Mouse (Mus musculus): ENCODE measurements around the gene Mettl7a3.
"Not testable (repeated sequence)": the region's sequence is repeated elsewhere in the genome, so short reads cannot be mapped to it uniquely, and the experiment has no call there.

Mettl7a3 gene

DNA sequence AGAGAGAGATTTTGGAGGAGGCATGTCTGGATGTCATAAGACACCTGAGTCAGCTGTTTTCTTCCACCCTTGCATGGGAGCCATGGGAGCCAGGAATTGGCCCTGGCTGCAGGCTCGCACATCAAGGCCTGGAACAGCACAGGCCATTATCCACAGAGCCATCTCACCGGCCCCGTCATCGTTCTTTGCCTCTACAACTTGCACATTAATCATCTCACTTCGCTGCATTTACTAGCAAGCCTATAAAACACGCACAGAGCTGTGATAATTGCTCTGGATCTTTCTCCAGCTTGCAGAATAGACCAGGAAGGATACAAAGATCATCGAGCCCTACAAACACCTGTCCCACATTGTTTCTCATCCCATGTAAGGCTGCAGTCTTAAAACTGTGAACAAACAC, 4.0 kb upstream of the Mettl7a3 start:
- no peak for DNase-seq

DNA sequence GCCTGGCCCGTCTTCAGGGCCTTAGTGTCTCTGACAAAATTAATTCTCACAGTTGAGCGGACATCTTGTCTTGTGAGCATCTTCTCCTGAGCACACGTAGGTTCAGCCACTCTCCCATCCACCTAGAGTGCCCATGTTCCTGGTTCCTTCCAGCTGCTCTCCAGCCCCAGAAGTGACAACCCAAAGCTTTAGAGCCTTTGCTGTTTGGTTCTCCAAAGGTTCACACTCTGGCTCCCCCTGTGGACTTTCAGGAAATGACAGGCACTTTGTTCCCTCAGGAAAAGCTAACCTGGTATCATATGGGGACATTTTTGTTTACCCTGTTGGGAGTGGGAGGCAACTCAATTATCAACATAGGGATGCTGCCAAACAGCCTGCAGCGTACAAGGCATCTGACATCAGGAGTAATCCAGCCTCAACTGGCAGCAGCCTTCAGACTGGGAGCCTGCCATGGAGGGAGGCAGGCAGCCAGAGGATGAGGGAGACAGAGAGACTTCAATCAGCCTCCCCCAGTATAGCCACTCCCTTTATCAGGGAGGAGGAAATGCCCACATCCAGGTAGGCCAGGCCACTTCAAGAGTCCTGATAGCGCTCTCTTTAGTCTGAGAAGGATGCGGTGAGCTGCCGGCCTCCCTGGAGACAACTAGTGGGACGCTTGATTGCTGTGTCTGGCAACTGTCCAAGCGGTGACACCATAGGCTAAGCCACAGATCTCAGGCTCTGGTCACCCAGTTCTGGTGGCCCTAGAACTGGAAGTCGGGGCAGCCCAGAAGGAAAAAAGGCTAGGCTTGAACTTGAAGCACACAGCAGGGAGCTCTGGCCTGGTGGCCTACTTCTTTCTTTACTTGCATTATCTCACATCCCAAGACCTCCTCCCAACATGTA, 2.4 kb upstream of the Mettl7a3 start:
- not testable (repeated sequence) for DNase-seq

DNA sequence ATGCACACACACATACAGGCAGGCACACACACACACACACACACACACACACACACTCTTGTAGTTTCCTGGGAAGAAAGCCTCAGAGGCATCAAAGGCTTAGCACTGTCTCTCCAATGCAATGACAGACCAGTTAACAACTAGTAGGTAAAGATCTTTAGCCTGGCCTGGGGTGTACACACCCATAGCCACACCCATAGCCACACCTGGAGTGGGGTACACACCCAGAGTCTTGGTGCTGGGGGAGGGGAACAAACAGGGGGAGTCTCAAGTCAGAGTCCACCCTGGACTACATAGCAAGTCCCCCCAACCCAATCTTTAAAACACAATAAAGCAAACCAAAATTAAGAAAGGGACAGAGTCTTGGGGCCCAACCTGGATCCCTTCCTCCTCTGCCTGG, 2.6 kb downstream of the Mettl7a3 start:
- not testable (repeated sequence) for DNase-seq

DNA sequence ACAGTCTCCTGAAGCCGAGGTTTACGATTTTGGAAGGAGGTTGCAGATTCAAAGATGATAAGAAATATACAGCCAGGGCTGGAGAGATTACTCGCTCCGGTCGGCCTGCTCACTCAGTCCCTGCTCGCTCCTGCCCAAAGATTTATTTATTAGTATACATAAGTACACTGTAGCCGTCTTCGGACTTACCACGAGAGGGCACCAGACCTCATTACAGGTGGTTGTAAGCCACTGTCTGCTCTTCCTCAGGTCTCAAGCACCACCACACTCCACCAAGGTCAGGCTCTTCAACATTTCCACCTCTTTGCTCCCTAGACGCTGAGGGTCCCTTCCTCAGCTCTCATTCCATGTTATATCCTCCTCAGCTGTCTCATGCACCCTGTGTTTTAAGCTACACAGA, 3.1 kb downstream of the Mettl7a3 start:
- DNase-seq, result peak; percentile 63 to 74

DNA sequence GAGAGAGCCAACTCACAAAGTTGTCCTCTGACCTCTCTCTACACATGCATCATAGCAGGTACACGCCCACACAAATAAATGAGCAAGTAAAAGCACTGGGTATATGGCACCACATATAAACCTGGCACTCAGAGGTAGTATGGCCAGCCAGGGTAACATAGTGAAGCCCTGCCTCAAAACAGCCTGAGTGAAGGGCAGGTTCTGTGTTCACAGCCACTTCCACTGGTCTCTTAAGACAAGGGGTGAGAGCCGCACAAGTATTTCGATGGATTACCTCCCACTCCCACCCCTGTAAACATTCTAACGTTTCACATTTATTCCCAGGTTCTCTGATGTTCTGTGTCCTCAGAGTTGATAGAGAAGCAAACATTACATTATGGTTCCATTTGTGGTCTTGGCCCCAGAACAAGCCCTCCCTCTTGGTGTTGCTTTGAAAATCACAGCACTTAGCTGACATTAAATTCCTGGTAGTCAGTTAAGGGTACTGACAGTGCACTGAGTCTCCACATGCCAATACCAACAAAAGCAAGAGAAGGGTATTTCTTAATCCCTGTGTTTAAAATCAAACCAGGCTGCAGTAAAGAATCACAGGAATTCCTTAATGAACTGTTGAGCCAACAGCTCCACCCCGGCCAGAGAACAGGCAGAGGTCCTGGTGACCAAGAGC, 6.7 kb downstream of the Mettl7a3 start:
- DNase-seq, result peak; percentile 22 to 44

DNA sequence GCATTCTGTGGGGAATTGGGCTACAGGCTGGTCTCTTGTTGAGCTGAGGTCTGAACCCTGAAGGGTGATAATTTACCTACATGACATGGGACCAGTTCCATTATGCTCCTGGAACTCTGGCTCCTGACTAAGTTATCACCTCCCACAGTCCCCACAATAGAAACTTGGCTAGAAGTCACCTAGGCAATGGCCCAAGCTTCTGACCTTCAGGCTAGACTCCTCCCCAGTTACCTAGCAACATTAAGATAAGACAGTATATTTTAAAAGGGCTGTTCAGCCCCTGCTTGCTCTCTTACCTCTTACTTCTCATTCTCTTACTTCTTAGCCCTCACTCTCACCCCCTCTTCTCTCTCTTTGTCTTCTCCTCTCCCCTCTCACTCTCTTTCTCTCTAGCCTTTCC, 10.8 kb downstream of the Mettl7a3 start:
- DNase-seq, result no peak

DNA sequence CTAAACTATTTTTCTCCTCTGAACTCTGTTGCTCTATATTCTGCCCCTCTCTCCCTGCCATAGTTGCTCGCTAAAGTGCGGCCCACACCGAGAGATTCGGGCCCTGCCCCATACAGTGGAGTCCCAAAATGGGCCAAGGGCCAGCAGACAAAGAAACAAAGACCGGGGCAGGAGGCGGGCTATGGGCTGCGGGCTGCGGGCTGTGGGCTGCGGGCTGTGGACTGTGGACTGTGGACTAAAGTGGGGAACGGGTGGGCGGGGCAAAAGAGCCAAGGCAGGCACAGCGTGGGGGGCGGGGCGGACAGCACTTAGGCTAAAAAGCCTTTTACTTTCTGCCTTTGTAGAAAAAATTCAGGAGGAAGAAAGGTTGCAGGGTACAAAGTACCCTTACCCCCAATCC, 12.0 kb downstream of the Mettl7a3 start:
- no peak for DNase-seq

DNA sequence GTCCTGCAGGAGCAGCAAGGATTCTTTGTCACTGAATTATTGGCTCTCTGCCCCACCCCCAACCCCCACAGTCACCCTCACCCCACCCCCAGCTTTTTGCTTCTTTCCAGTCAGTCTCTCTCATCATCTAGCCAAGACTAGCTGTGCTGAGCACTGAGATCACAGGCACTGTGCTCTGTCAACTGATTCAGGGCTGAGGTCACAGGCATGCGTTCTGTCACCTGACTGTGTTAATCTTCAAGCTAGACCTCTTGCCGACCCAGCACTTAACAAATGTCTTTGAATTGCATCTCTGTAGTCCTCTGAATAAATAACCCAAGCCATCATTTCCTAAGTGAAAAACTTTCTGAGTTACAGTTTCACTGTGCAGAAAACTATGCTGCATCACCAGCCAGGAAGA, 14.8 kb downstream of the Mettl7a3 start:
- no peak for DNase-seq

DNA sequence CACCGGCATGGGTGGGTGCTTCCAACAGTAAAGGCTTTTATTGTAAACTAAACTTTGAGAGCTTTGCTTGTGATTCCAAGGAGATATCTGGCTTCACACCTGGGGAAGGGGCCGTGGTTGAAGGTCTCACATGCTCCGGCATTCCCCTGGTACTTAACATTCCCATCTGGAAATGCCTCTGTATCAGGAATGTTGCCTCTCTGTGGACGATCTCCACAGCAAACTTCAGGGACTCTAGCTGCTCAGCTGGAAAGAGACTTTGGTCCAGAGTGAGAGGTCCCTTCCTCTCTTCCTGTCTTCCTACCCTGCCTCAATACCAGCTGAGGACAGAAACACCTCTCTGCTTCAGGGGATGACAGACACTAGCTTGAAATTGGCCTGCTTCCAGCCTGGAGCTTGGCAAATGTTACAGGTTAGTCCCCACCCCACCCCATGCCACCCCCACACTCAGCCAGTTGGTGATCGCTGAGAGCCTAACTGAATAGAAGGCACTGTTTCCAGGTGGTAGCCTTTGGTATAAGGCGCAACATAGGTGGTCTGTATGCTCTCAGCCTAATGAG, 16.9 kb downstream of the Mettl7a3 start:
- DNase-seq, result no peak

DNA sequence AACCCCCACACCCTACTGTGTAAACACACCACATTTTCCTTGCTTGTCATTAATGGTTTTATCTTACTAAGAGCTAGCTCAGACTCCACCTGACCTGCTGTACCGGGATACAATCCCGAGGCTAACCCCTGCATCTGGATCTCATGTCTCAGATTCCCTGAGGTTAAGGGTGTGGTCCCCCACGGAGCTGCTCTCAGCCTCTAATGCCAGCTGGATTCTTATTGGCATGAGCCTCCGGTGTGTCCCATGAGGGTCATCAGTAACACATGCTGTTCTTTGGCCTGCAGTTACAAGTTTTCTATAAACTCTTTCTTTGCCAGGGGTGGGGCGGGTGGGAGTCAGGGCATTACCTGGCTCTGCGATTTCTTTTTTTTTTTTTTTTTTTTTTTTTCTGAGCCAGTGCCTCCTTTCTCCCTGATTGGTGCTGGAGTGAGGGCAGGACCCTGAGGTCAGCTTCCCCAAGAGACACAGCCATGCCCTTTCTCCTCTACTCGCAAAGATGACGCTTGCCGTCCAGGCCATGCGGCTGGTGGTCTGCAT, 18.1 kb downstream of the Mettl7a3 start, which contains the start of the genes Methig1 and Mettl7a2:
Gene Methig1 (plus strand): TSS at position 439 of the 540 bp plus-strand sequence.
Gene Mettl7a2 (plus strand): TSS at position 490 of the 540 bp plus-strand sequence.
- no peak for DNase-seq

DNA sequence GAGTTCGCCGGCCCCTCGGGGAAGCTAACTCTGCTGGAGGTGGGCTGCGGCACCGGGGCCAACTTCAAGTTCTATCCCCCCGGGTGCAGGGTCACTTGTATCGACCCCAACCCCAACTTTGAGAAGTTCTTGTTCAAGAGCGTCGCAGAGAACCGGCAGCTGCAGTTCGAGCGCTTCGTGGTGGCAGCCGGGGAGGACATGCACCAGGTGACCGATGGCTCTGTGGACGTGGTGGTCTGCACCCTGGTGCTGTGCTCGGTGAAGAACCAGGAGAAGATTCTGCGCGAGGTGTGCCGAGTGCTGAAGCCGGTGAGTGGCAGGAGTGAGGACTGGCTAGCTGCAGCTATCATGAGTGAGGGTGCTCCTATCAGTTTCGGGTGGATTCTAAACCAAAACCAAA, 18.7 kb downstream of the Mettl7a3 start:
- not testable (repeated sequence) for DNase-seq

DNA sequence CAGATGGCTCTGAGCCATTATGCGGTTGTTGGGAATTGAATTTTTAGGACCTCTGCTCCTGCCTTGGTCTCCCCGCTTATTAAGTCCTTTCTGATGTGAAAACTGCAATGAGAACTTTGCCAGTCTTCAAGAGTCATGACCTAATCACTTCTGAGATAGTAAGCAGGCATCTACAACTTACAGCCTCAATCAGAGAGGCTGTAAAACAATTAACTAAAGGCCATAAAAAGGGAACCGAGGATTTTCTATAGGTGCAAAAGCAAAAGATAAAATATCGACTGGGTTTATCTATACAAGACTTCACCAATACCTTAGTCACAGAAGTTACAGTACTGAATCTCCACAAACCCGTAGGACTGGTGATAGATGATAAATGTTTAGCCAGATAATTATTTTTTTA, 21.1 kb downstream of the Mettl7a3 start:
- no peak for DNase-seq

DNA sequence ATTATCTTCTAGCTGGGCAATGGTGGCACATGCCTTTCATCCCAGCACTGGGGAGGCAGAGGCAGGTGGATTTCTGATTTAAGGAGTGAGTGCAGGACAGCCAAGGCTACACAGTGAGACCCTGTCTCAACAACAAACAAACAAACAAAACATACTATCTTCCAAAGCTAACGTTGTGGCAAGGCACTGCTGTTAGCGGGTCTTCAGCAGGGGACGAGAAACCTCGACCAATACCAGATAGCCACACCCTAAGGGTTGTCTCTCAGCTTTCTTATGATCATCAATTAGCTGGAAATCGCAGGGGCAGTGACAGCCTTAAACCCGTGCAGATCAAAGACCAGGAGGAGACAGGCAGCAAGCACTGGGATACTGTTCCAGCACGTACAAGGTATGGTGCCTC, 29.5 kb downstream of the Mettl7a3 start, which contains the start of gene Higd1c:
Gene Higd1c (plus strand): TSS at position 301 of the 400 bp plus-strand sequence.
- no peak for DNase-seq

DNA sequence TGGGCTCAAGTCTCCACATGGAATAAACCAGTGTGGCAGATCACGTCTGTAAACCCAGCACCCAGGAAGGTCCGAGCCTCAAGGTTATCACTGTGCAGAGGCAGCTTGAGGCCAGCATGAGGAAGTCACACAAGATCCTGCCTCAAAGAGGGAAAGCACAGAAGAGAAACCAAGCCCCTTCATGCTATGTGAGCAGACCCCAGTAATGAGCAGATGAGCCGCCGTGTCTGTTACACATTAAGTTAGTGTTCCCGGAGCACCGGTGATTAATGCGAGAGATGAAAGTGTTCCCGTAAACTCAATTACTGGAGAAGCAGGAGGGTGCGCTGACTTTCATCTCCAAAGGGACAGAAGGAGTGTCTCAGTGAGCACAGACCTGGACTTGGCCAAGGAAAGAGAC, 31.2 kb downstream of the Mettl7a3 start:
- not testable (repeated sequence) for DNase-seq

DNA sequence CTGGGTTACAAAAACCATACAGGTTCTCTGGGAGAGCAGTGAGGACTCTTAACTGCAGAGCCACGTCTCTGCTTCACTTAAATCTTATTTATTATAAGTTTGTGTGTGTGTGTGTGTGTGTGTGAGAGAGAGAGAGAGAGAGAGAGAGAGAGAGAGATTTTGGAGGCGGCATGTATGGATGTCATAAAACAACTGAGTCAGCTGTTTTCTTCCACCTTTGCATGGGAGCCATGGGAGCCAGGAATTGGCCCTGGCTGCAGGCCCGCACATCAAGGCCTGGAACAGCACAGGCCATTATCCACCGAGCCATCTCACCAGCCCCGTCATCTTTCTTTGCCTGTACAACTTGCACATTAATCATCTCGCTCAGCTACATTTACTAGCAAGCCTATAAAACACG, 32.4 kb downstream of the Mettl7a3 start:
- DNase-seq, result no peak

DNA sequence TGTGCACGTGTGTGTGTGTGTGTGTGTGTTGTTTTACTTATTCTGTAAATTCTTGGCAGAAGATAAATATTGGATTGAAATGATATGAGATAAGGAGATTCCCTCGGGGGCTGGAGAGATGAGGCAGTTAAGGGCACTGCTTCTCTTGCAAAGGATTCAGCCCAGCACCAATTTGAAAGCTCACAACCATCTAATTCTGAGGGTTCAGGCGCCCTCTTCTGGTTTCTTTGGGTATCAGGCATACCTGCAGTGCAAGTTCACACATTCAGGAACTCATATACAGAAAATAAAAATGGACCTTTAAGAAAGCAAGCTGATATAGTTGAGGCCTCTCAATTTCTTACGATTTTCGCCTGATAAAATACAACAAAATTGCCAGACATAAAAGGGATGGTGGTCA, 40.3 kb downstream of the Mettl7a3 start:
- DNase-seq, result peak; percentile 37 to 73

DNA sequence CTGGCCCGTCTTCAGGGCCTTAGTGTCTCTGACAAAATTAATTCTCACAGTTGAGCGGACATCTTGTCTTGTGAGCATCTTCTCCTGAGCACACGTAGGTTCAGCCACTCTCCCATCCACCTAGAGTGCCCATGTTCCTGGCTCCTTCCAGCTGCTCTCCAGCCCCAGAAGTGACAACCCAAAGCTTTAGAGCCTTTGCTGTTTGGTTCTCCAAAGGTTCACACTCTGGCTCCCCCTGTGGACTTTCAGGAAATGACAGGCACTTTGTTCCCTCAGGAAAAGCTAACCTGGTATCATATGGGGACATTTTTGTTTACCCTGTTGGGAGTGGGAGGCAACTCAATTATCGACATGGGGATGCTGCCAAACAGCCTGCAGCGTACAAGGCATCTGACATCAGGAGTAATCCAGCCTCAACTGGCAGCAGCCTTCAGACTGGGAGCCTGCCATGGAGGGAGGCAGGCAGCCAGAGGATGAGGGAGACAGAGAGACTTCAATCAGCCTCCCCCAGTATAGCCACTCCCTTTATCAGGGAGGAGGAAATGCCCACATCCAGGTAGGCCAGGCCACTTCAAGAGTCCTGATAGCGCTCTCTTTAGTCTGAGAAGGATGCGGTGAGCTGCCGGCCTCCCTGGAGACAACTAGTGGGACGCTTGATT, 43.2 kb downstream of the Mettl7a3 start:
- not testable (repeated sequence) for DNase-seq

DNA sequence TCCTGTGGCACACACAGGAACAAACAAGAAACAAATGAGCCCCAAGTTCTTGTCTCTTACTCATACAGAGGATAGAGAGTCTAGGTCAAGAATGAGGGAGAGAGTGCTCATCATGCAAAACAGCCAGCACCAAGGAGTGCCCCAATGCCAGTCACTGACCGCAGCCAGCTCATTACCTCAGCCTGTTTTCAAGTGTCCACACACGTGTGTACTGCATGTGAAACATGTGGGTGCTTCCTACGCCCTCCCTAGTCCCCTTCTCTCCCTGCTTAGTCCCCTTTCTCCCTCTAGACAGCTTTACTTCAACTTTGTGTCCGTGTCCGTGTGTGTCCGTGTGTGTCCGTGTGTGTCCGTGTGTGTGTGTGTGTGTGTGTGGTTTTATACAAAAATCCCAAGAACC, 44.9 kb downstream of the Mettl7a3 start:
- no peak for DNase-seq

DNA sequence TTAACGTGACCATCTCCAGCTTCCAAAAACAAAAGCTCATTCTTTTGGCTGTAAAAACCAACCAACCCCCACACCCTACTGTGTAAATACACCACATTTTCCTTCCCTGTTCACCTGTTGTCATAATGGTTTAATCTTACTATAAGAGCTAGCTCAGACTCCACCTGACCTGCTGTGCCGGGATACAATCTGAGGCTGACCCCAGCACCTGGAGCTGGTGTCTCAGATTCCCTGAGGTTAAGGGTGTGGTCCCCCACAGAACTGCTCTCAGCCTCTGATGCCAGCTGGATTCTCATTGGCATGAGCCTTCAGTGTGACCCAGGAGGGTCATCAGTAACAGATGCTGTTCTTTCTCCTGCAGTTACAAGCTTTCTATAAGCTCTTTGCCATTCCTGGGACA, 45.4 kb downstream of the Mettl7a3 start:
- DNase-seq, result no peak

DNA sequence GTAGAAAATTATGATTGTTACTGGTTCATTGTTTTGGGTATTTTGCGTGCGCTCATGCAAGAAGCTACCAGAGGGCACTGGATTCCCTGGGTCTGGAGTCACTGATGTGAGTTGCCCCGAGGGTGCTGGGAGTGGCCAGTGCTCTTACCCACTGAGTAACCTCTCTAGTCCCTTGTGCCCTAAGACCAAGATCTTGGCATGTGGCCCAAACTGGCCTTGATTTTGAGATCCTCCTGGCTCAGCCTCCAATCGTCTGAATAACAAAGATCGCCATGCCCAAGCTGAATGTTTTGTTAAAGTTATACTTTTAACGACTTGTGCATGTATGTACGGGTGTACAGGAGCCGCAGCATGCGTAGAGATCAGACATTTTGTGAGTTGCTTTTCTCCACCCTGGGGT, 51.0 kb downstream of the Mettl7a3 start:
- DNase-seq, result no peak

DNA sequence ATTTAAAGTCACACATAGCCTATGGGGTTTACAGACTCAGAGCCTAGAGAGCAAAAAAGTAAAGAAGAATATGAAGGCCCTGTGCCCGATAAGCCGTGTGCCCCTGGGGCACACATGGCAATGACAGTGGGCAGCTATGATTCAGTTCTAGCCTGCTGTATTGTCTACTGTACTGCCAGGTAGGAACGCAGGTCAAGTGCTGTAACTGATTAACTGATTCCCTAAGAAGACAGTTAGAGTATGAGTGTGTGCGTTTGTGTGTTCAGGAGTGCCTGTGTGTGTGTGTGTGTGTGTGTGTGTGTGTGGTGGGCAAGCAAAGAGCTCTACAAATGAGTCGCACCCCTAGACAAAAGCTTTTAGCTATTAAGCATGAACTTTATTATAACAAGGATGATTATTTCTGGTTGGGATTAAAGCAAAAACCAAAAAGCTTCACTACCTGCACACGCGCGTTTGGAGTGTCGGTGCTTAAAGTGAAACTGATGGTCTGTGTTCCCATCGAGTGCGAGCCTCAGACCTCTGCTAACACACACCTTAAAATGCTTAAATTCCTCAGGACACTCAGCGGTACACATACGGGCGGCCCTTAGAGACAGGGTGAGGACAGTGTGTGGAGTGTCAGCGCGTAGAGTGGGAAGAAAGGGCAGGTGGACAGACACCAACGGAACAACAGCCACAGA, 53.0 kb downstream of the Mettl7a3 start:
- peak; percentile 8 to 49 for DNase-seq

DNA sequence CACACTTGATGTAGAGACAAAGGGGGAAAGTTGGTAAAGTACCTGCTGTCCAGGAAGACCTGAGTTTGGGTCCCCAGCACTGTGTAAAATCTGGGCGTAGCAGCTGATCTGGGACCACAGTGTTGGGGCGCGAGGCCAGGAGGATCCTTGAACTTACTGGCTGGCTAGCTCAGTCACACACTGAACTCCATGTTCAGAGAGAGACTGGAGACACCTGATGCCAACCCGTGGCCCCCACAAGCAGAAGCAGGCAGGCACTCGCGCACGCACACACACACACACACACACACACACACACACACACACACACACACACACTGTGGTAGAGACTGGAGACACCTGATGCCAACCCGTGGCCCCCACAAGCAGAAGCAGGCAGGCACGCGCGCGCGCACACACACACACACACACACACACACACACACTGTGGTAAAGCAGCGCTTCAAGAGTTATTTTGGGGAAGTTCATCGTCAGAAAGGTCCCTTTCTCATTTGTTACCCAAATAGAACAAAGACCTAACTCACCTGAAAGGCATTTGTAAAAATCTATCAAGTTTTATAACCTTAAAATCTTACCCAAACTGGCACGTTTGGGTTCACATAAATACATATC, 53.6 kb downstream of the Mettl7a3 start:
- DNase-seq, result peak; percentile 15 to 32
